Mouse (Mus musculus): Measurements from ENCODE around the gene Apod. TPM values are rescaled to one million over a fixed set of nuclear protein-coding genes. Genes with fewer than 3 reads are reported as not detected.

Apod gene
- 0.11 TPM in 2 replicates for polyA plus RNA-seq (2015; fragmentation: Nextera tagmentation; extraction: Ambion mirVana)

- TF ChIP-seq EP300 (IDR thresholded peaks at IDR 0.05; ENCODE audit: low read depth) (no peak), CTCF (IDR thresholded peaks at IDR 0.05; ENCODE audit: low read depth) (no peak)
- ATAC-seq (no peak), DNase-seq (no peak)
- no peaks in the 10 kb centered on the region for H3K9me3 ChIP-seq (ENCODE audit: low read length)
- 67% methylated on average over 9 of the region's 9 CpGs for WGBS (ENCODE audit: insufficient replicate concordance)
- H3K9ac ChIP-seq (replicated peaks), result no peak within 1 kb of the TSS
- H3K4me1 ChIP-seq (ENCODE audit: insufficient read depth), result peaks cover 4% of the 10 kb centered on the region; the same call in 1 of the 2 replicates
- no peaks in the 10 kb centered on the region for H3K36me3 ChIP-seq (replicated peaks; ENCODE audit: insufficient read depth, low read length)
- no peak within 1 kb of the TSS for H3K27ac ChIP-seq (ENCODE audit: low read depth)
- H3K4me2 ChIP-seq (ENCODE audit: low read depth, low read length), result no peak within 1 kb of the TSS
- H3K4me3 ChIP-seq (ENCODE audit: low read depth, low read length), result no peak within 1 kb of the TSS
- no peaks in the 10 kb centered on the region for H3K27me3 ChIP-seq (ENCODE audit: insufficient read depth, low read length)
Observed at GRCm38 (mm10) chr16:31314497-31315233, at the start of gene Apod. Apod (minus strand) TSS chr16:31314808.

- Histone ChIP-seq H3K27ac (ENCODE audit: low read depth) (no peak overlapping the region), H3K36me3 (replicated peaks; ENCODE audit: insufficient read depth, low read length) (no peaks in the 10 kb centered on the region), H3K4me1 (ENCODE audit: insufficient read depth) (peaks cover 3% of the 10 kb centered on the region; the same call in 1 of the 2 replicates), H3K27me3 (ENCODE audit: insufficient read depth, low read length) (no peaks in the 10 kb centered on the region), H3K9ac (replicated peaks) (no peak overlapping the region), H3K4me3 (ENCODE audit: low read depth, low read length) (no peak overlapping the region), H3K9me3 (ENCODE audit: low read length) (no peaks in the 10 kb centered on the region), H3K4me2 (ENCODE audit: low read depth, low read length) (no peak overlapping the region)
- DNase-seq, result no peak
- WGBS (ENCODE audit: insufficient replicate concordance), result 60% methylated on average over 11 of the region's 11 CpGs
- TF ChIP-seq EP300 (IDR thresholded peaks at IDR 0.05; ENCODE audit: low read depth) (peak; percentile 83), CTCF (IDR thresholded peaks at IDR 0.05; ENCODE audit: low read depth) (no peak)
- ATAC-seq, result peak; percentile 44; the same call in 1 of the 2 replicates
Observed at GRCm38 (mm10) chr16:31363685-31364436, 49.3 kb upstream of the Apod start.

- Histone ChIP-seq H3K4me1 (ENCODE audit: insufficient read depth) (peaks cover 7% of the 10 kb centered on the region; the same call in 1 of the 2 replicates), H3K27ac (ENCODE audit: low read depth) (no peak overlapping the region), H3K27me3 (ENCODE audit: insufficient read depth, low read length) (no peaks in the 10 kb centered on the region), H3K9me3 (ENCODE audit: low read length) (no peaks in the 10 kb centered on the region), H3K4me2 (ENCODE audit: low read depth, low read length) (no peak overlapping the region), H3K36me3 (replicated peaks; ENCODE audit: insufficient read depth, low read length) (no peaks in the 10 kb centered on the region), H3K9ac (replicated peaks) (no peak overlapping the region), H3K4me3 (ENCODE audit: low read depth, low read length) (no peak overlapping the region)
- WGBS (ENCODE audit: insufficient replicate concordance), result 70% methylated on average over 5 of the region's 5 CpGs
- TF ChIP-seq EP300 (IDR thresholded peaks at IDR 0.05; ENCODE audit: low read depth) (no peak), CTCF (IDR thresholded peaks at IDR 0.05; ENCODE audit: low read depth) (no peak)
- DNase-seq (no peak), ATAC-seq (no peak)
Observed at GRCm38 (mm10) chr16:31359542-31359941, 44.9 kb upstream of the Apod start.

GRCm38 (mm10) chr16:31358991-31359390 lies 44.4 kb upstream of the Apod start:
- Histone ChIP-seq H3K27me3 (ENCODE audit: insufficient read depth, low read length) (no peaks in the 10 kb centered on the region), H3K9me3 (ENCODE audit: low read length) (no peaks in the 10 kb centered on the region), H3K4me3 (ENCODE audit: low read depth, low read length) (no peak overlapping the region), H3K9ac (replicated peaks) (no peak overlapping the region), H3K27ac (ENCODE audit: low read depth) (no peak overlapping the region), H3K36me3 (replicated peaks; ENCODE audit: insufficient read depth, low read length) (no peaks in the 10 kb centered on the region), H3K4me1 (ENCODE audit: insufficient read depth) (peaks cover 8% of the 10 kb centered on the region; the same call in 1 of the 2 replicates), H3K4me2 (ENCODE audit: low read depth, low read length) (peak overlapping the region; percentile 38; the same call in 1 of the 2 replicates)
- TF ChIP-seq CTCF (IDR thresholded peaks at IDR 0.05; ENCODE audit: low read depth) (no peak), EP300 (IDR thresholded peaks at IDR 0.05; ENCODE audit: low read depth) (no peak)
- ATAC-seq (peak; percentile 44; the same call in 1 of the 2 replicates), DNase-seq (no peak)
- WGBS (ENCODE audit: insufficient replicate concordance), result 54% methylated on average over 9 of the region's 9 CpGs

- no peak overlapping the region for H3K4me3 ChIP-seq (ENCODE audit: low read depth, low read length)
- DNase-seq, result no peak
- peaks cover 8% of the 10 kb centered on the region; the same call in 1 of the 2 replicates for H3K4me1 ChIP-seq (ENCODE audit: insufficient read depth)
- H3K4me2 ChIP-seq (ENCODE audit: low read depth, low read length), result peak overlapping the region; percentile 38; the same call in 1 of the 2 replicates
- H3K27me3 ChIP-seq (ENCODE audit: insufficient read depth, low read length), result no peaks in the 10 kb centered on the region
- no peak for ATAC-seq
- H3K9ac ChIP-seq (replicated peaks), result no peak overlapping the region; the same call in 1 of the 2 replicates
- no peaks in the 10 kb centered on the region for H3K36me3 ChIP-seq (replicated peaks; ENCODE audit: insufficient read depth, low read length)
- 40% methylated on average over 15 of the region's 15 CpGs for WGBS (ENCODE audit: insufficient replicate concordance)
- H3K27ac ChIP-seq (ENCODE audit: low read depth), result no peak overlapping the region
- TF ChIP-seq EP300 (IDR thresholded peaks at IDR 0.05; ENCODE audit: low read depth) (no peak), CTCF (IDR thresholded peaks at IDR 0.05; ENCODE audit: low read depth) (no peak)
- no peaks in the 10 kb centered on the region for H3K9me3 ChIP-seq (ENCODE audit: low read length)
Observed at GRCm38 (mm10) chr16:31358576-31358975, 44.0 kb upstream of the Apod start.

GRCm38 (mm10) chr16:31355882-31356281 lies 41.3 kb upstream of the Apod start:
- ATAC-seq (no peak), DNase-seq (no peak)
- H3K36me3 ChIP-seq (replicated peaks; ENCODE audit: insufficient read depth, low read length), result no peaks in the 10 kb centered on the region
- no peak overlapping the region for H3K4me3 ChIP-seq (ENCODE audit: low read depth, low read length)
- peaks cover 8% of the 10 kb centered on the region; the same call in 1 of the 2 replicates for H3K4me1 ChIP-seq (ENCODE audit: insufficient read depth)
- H3K9ac ChIP-seq (replicated peaks), result no peak overlapping the region
- 69% methylated on average over 6 of the region's 6 CpGs for WGBS (ENCODE audit: insufficient replicate concordance)
- no peak overlapping the region for H3K27ac ChIP-seq (ENCODE audit: low read depth)
- no peak overlapping the region for H3K4me2 ChIP-seq (ENCODE audit: low read depth, low read length)
- H3K9me3 ChIP-seq (ENCODE audit: low read length), result no peaks in the 10 kb centered on the region
- no peak for TF ChIP-seq EP300 (IDR thresholded peaks at IDR 0.05; ENCODE audit: low read depth)
- TF ChIP-seq CTCF (IDR thresholded peaks at IDR 0.05; ENCODE audit: low read depth), result no peak
- H3K27me3 ChIP-seq (ENCODE audit: insufficient read depth, low read length), result no peaks in the 10 kb centered on the region
